Mouse (Mus musculus): ENCODE results near the gene Cpm. TPM values are rescaled to one million over a fixed set of nuclear protein-coding genes. Genes with fewer than 3 reads are reported as not detected.

The Cpm gene
- total and polyA plus RNA-seq, 3 experiments: 0.27 TPM; not detected in 2

DNA sequence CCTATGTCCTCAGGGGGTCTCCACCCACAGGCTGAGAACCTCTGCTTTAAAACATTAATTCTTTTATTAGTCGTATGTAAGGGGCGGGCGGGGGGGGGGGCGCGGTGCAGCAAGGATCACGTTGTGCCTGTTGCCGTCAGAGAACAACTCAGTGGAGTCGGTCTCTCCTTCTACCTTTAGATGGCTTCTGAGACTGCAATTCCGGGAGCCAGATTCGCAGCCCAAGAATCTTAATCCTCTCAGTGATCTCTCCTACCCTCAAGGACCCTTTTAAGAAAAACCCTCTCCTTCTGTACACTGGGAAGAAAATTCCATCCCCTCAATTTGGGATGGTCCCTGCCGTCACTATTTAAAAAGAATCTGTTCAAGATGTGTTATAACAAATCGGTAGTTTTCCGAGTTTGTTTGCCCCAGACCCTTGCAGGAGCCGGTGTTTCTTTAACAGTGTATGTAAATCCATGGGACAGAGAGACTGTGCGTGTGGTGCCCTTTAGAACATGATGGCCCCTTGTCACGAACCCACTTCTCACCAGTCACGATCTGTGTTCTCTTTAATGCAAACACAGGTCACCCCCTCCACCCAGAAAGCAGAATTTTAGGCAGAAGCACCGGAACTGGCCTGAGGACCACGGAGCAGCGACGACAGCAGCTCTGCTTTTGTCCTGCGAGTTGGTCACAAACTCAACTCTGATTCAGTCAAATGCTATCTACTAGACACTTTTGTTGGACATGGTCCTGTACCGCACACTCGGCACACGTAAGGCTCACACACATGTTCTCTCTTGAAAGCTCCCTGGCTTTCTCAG lies 734 bp upstream of the Cpm start:
- ATAC-seq (ENCODE audit: extremely low read depth, insufficient number of reproducible peaks, low FRiP score, poor library complexity, severe bottlenecking): no peak
- H3K27me3 ChIP-seq (ENCODE audit: insufficient read depth, low read length): no peaks in the 10 kb centered on the region
- TF ChIP-seq GATA1 (IDR thresholded peaks at IDR 0.05; ENCODE audit: borderline replicate concordance, low read length) (no peak), GATA2 (IDR thresholded peaks at IDR 0.05; ENCODE audit: borderline replicate concordance, low read depth, low read length) (no peak)

DNA sequence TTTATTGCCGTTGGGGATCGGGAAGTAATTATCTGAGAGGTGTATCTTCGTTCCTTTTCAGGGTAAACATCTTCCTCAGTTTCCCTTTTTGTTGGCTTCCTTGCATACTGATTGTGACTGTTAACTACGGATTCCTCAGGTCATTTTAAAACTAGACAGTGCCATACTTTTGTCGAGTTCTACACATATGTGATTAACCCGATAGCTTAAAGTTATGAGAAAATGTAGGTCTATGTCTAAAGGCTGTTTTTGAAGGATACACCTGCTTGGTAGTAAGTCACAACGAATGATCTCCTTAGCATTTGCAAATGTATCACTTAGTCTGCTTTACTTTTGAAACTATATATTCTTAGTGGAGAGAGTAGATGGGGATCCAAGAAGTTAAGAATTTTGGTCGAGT lies 876 bp downstream of the Cpm start:
- Histone ChIP-seq H3K4me3 (ENCODE audit: low read depth, low read length) (no peak overlapping the region), H3K27me3 (ENCODE audit: insufficient read depth, low read length) (no peaks in the 10 kb centered on the region)
- DNase-seq (ENCODE audit: low spot score): no peak

More for the DNA sequence above, 734 bp upstream of the Cpm start:
- DNase-seq (ENCODE audit: low spot score): no peak
- Histone ChIP-seq H3K36me3 (replicated peaks) (no peaks in the 10 kb centered on the region), H3K4me1 (ENCODE audit: insufficient read depth, low read depth, low read length) (no peaks in the 10 kb centered on the region), H3K4me3 (ENCODE audit: low read depth, low read length) (no peak overlapping the region), H3K9me3 (replicated peaks) (no peaks in the 10 kb centered on the region)

DNA sequence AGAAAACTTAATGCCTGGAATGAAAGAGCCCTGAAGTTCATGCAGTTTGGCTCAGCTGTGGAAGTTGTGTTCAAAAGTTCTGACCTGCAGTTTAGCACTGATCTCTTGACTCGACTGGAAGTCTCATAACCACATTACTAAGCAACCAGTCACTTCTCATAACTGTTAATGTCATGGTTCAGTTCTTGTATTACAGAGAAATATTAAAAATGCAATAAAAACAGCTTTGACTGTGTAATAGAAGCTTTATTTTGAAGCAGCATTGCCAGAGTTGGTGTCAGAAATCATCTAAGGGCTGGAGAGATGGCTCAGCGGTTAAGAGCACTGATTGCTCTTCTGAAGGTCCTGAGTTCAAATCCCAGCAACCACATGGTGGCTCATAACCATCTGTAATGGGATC lies 1.5 kb downstream of the Cpm start:
- Histone ChIP-seq H3K27me3 (ENCODE audit: insufficient read depth, low read length) (no peaks in the 10 kb centered on the region), H3K36me3 (replicated peaks) (no peaks in the 10 kb centered on the region), H3K4me3 (ENCODE audit: low read depth, low read length) (no peak overlapping the region), H3K4me1 (ENCODE audit: insufficient read depth, low read depth, low read length) (no peaks in the 10 kb centered on the region), H3K9me3 (replicated peaks) (no peaks in the 10 kb centered on the region)
- ATAC-seq (ENCODE audit: extremely low read depth, insufficient number of reproducible peaks, low FRiP score, poor library complexity, severe bottlenecking) (no peak), DNase-seq (ENCODE audit: low spot score) (no peak)
- TF ChIP-seq CTCF (IDR thresholded peaks at IDR 0.05; ENCODE audit: low read depth, low read length) (no peak), POLR2AphosphoS5 (IDR thresholded peaks at IDR 0.05; ENCODE audit: insufficient replicate concordance, low read depth, low read length) (no peak), TAL1 (conservative IDR thresholded peaks at IDR 0.05; ENCODE audit: low read depth, low read length) (no peak), GATA2 (IDR thresholded peaks at IDR 0.05; ENCODE audit: borderline replicate concordance, low read depth, low read length) (no peak), GATA1 (IDR thresholded peaks at IDR 0.05; ENCODE audit: borderline replicate concordance, low read length) (no peak)

More for the DNA sequence above, 876 bp downstream of the Cpm start:
- no peaks in the 10 kb centered on the region for H3K4me1 ChIP-seq (ENCODE audit: insufficient read depth, low read depth, low read length)
- TF ChIP-seq GATA1 (IDR thresholded peaks at IDR 0.05; ENCODE audit: borderline replicate concordance, low read length): no peak
- no peak for TF ChIP-seq POLR2AphosphoS5 (IDR thresholded peaks at IDR 0.05; ENCODE audit: insufficient replicate concordance, low read depth, low read length)
- TF ChIP-seq CTCF (IDR thresholded peaks at IDR 0.05; ENCODE audit: low read depth, low read length): no peak
- TF ChIP-seq GATA2 (IDR thresholded peaks at IDR 0.05; ENCODE audit: borderline replicate concordance, low read depth, low read length): no peak
- TF ChIP-seq TAL1 (conservative IDR thresholded peaks at IDR 0.05; ENCODE audit: low read depth, low read length): no peak
- H3K9me3 ChIP-seq (replicated peaks): no peaks in the 10 kb centered on the region
- no peaks in the 10 kb centered on the region for H3K36me3 ChIP-seq (replicated peaks)
- no peak for ATAC-seq (ENCODE audit: extremely low read depth, insufficient number of reproducible peaks, low FRiP score, poor library complexity, severe bottlenecking)

DNA sequence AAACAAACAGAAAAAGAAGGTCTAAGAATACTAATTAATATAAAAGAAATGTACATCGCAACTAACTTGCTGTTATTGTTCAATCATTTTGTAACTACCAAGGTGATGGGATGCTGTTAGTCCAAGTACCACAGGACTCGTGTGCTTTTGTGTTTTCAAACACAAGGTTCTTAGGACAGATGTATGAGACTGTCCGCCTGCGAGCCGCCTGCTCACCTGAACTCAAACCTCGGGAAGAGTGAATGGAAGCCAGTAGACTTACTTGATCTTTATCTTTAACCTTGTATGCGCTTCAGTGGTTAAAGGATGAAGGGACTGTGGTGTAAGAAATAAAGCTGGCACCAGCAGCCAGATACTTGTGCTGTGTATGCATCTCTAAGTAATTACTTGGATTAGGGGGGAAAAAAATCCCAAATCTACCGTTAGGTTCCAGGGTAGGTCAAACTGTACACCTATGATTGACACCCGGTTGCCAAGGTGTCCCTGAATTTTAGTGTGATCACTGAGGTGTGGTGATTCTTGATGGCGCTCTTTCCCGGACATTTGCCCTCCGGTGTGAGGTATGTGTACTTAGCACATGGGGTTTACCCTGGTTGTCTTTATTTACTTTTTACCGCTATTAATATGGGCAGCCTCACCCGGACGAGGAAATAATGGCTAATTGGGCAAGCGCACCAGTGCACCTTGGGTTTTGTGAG lies 2.4 kb downstream of the Cpm start:
- Histone ChIP-seq H3K4me1 (ENCODE audit: insufficient read depth, low read depth, low read length) (no peaks in the 10 kb centered on the region), H3K27me3 (ENCODE audit: insufficient read depth, low read length) (no peaks in the 10 kb centered on the region)

DNA sequence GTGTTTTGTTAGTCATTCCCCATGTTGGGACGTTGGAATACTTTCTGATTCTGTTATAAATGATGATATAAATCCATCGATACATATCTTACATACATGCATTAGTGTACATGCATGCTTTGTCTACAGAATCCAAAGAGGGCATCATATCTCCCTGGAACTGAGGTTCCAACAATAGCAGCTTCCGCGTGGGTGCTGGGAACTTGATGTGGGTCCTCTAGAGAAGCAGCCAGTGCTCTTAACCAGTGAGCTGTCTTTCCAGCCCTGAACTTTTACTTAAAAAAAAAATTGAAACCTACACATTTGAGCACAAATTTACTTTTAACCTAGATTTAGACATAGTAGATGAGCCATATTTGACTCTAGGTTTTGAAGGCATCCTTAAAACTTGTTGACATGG lies 3.1 kb downstream of the Cpm start:
- DNase-seq (ENCODE audit: low spot score) (no peak), ATAC-seq (ENCODE audit: extremely low read depth, insufficient number of reproducible peaks, low FRiP score, poor library complexity, severe bottlenecking) (no peak)
- Histone ChIP-seq H3K36me3 (replicated peaks) (no peaks in the 10 kb centered on the region), H3K4me1 (ENCODE audit: insufficient read depth, low read depth, low read length) (no peaks in the 10 kb centered on the region), H3K9me3 (replicated peaks) (no peaks in the 10 kb centered on the region; the same call in 1 of the 2 replicates), H3K4me3 (ENCODE audit: low read depth, low read length) (no peak overlapping the region), H3K27me3 (ENCODE audit: insufficient read depth, low read length) (no peaks in the 10 kb centered on the region)
- TF ChIP-seq CTCF (IDR thresholded peaks at IDR 0.05; ENCODE audit: low read depth, low read length) (no peak), GATA1 (IDR thresholded peaks at IDR 0.05; ENCODE audit: borderline replicate concordance, low read length) (no peak), TAL1 (conservative IDR thresholded peaks at IDR 0.05; ENCODE audit: low read depth, low read length) (no peak), POLR2AphosphoS5 (IDR thresholded peaks at IDR 0.05; ENCODE audit: insufficient replicate concordance, low read depth, low read length) (no peak), GATA2 (IDR thresholded peaks at IDR 0.05; ENCODE audit: borderline replicate concordance, low read depth, low read length) (no peak)

More for the DNA sequence above, 2.4 kb downstream of the Cpm start:
- no peaks in the 10 kb centered on the region for H3K36me3 ChIP-seq (replicated peaks)
- ATAC-seq (ENCODE audit: extremely low read depth, insufficient number of reproducible peaks, low FRiP score, poor library complexity, severe bottlenecking) (no peak), DNase-seq (ENCODE audit: low spot score) (no peak)
- H3K9me3 ChIP-seq (replicated peaks): no peaks in the 10 kb centered on the region
- no peak overlapping the region for H3K4me3 ChIP-seq (ENCODE audit: low read depth, low read length)
- TF ChIP-seq GATA2 (IDR thresholded peaks at IDR 0.05; ENCODE audit: borderline replicate concordance, low read depth, low read length) (no peak), TAL1 (conservative IDR thresholded peaks at IDR 0.05; ENCODE audit: low read depth, low read length) (no peak), CTCF (IDR thresholded peaks at IDR 0.05; ENCODE audit: low read depth, low read length) (no peak), GATA1 (IDR thresholded peaks at IDR 0.05; ENCODE audit: borderline replicate concordance, low read length) (no peak), POLR2AphosphoS5 (IDR thresholded peaks at IDR 0.05; ENCODE audit: insufficient replicate concordance, low read depth, low read length) (no peak)

DNA sequence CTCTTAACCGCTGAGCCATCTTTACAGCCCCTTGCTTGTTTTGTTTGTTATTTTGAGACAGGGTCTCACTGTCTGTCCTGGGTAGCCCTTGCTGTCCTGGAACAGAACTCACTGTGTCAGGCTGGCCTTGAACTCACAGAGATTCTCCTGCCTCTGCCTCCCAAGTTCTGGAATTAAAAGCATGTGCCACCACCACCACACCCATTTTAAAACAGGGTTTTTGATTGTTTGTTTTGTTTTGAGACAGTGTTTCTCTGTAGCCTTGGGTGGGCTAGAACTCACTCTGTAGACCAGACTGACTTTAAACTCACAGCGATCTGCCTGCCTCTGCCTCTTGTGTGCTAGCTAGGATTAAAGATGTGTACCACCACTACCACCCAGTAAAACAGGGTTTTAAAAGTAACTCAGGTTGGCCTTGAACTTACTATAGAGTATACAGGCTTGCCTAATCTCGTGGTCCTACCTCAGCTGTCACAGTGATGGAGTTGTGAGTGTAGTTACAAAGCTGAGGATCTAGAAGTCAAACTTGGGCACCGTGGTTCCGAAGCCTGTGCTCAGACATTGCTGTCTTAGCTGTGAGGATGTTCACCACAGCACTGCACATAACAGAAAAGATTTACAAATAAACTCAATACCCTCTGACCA lies 4.4 kb downstream of the Cpm start:
- no peak for TF ChIP-seq POLR2AphosphoS5 (IDR thresholded peaks at IDR 0.05; ENCODE audit: insufficient replicate concordance, low read depth, low read length)
- no peak for TF ChIP-seq GATA2 (IDR thresholded peaks at IDR 0.05; ENCODE audit: borderline replicate concordance, low read depth, low read length)
- TF ChIP-seq CTCF (IDR thresholded peaks at IDR 0.05; ENCODE audit: low read depth, low read length): no peak
- Histone ChIP-seq H3K4me1 (ENCODE audit: insufficient read depth, low read depth, low read length) (no peaks in the 10 kb centered on the region), H3K9me3 (replicated peaks) (no peaks in the 10 kb centered on the region; the same call in 1 of the 2 replicates), H3K4me3 (ENCODE audit: low read depth, low read length) (no peak overlapping the region), H3K27me3 (ENCODE audit: insufficient read depth, low read length) (no peaks in the 10 kb centered on the region), H3K36me3 (replicated peaks) (no peaks in the 10 kb centered on the region)
- no peak for DNase-seq (ENCODE audit: low spot score)
- ATAC-seq (ENCODE audit: extremely low read depth, insufficient number of reproducible peaks, low FRiP score, poor library complexity, severe bottlenecking): no peak
